Mouse (Mus musculus) bone marrow macrophage, adult 2 months (primary cell): ENCODE data around the gene Git2.

ENCODE experiments used
- CTCF ChIP-seq: IDR thresholded peaks from 2 replicates; pipeline ENCODE4 v1.5.1; 2012; ENCODE audit warnings: low read depth, mild to moderate bottlenecking, low read length, moderate library complexity
- POLR2A ChIP-seq: IDR thresholded peaks from 2 replicates; pipeline ENCODE4 v1.6.1; 2012; ENCODE audit warnings: mild to moderate bottlenecking, low read depth, low read length, borderline replicate concordance

GRCm38 (mm10) chr5:114771796-114772195 lies 3.5 kb downstream of the Git2 start:
- no peak for TF ChIP-seq CTCF
- no peak for TF ChIP-seq POLR2A
